In the genomic region with DNA sequence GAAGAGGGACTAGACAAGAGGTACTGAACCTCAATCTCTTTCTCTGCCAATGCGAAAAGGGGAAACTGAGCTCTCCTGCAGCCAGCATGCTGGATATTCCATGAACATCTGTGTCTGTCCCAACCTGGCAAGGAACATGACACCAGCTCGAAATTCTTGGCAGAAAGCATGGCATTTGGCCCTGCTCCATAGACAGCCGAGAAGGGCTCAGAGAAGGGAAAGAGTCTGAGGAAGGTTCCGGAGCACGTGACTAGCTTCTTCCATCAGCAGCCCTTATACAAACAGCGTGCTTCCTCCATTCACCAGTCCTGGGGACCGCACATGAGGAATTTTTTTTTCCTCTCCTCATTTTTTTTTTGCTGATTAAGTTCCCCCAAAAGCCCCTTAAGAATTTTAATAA, we compare ENCODE assay signal across 12 mouse cellular contexts. TPM values are rescaled to one million over a fixed set of nuclear protein-coding genes. Genes with fewer than 3 reads are reported as not detected.
DNase-seq lines count a peak whose midpoint lies in the region; ATAC-seq and TF ChIP-seq lines count a peak whose summit lies in the region.
"Had no signal": no experiment of that assay in that cellular context is flagged by ENCODE, and none has a peak within 500 bp of the region (broad histone marks: within the 10 kb centered on the region; RNA-seq: fewer than 3 reads in every experiment).

No protein-coding gene starts in this region.

- WGBS in hindbrain, postnatal 0 days = 49% methylated on average over 7 of the region's 7 CpGs
- 86% methylated on average over 7 of the region's 7 CpGs for WGBS in hindbrain, embryonic 10.5 days
- 53% methylated on average over 7 of the region's 7 CpGs for WGBS in stomach, embryonic 16.5 days
- WGBS in stomach, postnatal 0 days = 36% methylated on average over 7 of the region's 7 CpGs
- 91% methylated on average over 7 of the region's 7 CpGs for WGBS in thymus, adult 2 months

- TF ChIP-seq POLR2A in thymus, adult 2 months (IDR thresholded peaks at IDR 0.05; ENCODE audit: control insufficient read depth, extremely low read depth, insufficient read depth, low read length, poor library complexity) = no peak

- H3K4me2 ChIP-seq in hindbrain, postnatal 0 days (ENCODE audit: low read depth, low read length) = no peak overlapping the region
- no peak overlapping the region for H3K4me2 ChIP-seq in stomach, embryonic 16.5 days (ENCODE audit: low read depth, low read length)
- no peak overlapping the region for H3K4me2 ChIP-seq in stomach, postnatal 0 days (replicated peaks; ENCODE audit: low read depth)
- H3K4me2 ChIP-seq: heart, embryonic 15.5 days; liver, embryonic 13.5 days; neural tube, embryonic 13.5 days had no signal

- TF ChIP-seq EP300 in stomach, postnatal 0 days (optimal IDR thresholded peaks at IDR 0.05) = no peak

- ATAC-seq in hindbrain, postnatal 0 days = no peak
- no peak for ATAC-seq in stomach, embryonic 16.5 days (ENCODE audit: insufficient read depth, low FRiP score)
- no peak for ATAC-seq in stomach, postnatal 0 days (ENCODE audit: low FRiP score, low TSS enrichment)

- H3K4me3 ChIP-seq in hindbrain, postnatal 0 days (ENCODE audit: low read length) = no peak overlapping the region
- no peak overlapping the region for H3K4me3 ChIP-seq in hindbrain, embryonic 10.5 days
- H3K4me3 ChIP-seq in stomach, embryonic 16.5 days (replicated peaks; ENCODE audit: low read length) = no peak overlapping the region
- no peak overlapping the region for H3K4me3 ChIP-seq in stomach, postnatal 0 days (ENCODE audit: low read depth, low read length)
- H3K4me3 ChIP-seq in thymus, adult 2 months (ENCODE audit: control insufficient read depth, insufficient read depth, low read length) = no peak overlapping the region
- H3K4me3 ChIP-seq: heart, embryonic 15.5 days; liver, embryonic 13.5 days; neural tube, embryonic 13.5 days had no signal

- H3K27me3 ChIP-seq in hindbrain, postnatal 0 days (ENCODE audit: insufficient read depth, low read length) = no peaks in the 10 kb centered on the region
- no peaks in the 10 kb centered on the region for H3K27me3 ChIP-seq in hindbrain, embryonic 10.5 days (ENCODE audit: insufficient read depth, poor library complexity, severe bottlenecking)
- no peaks in the 10 kb centered on the region for H3K27me3 ChIP-seq in stomach, embryonic 16.5 days (ENCODE audit: control insufficient read depth, insufficient read depth, low read length)
- H3K27me3 ChIP-seq in stomach, postnatal 0 days (ENCODE audit: control insufficient read depth, insufficient read depth, low read length) = no peaks in the 10 kb centered on the region
- H3K27me3 ChIP-seq in thymus, adult 2 months (ENCODE audit: control insufficient read depth, insufficient read depth, low read length) = no peaks in the 10 kb centered on the region
- H3K27me3 ChIP-seq: heart, embryonic 15.5 days; liver, embryonic 13.5 days; neural tube, embryonic 13.5 days had no signal

- DNase-seq in hindbrain, postnatal 0 days (ENCODE audit: low spot score) = peak; percentile 67
- DNase-seq in hindbrain, embryonic 10.5 days (ENCODE audit: low spot score) = no peak
- DNase-seq in stomach, postnatal 0 days (ENCODE audit: low spot score) = no peak
- DNase-seq in heart, adult 8-10 months (ENCODE audit: low spot score) = peak; percentile 27
- no peak for DNase-seq in layer of hippocampus, adult 8-10 months (ENCODE audit: low spot score in 2 of 2)
- no peak for DNase-seq in thymus, adult 2 months
- DNase-seq in yolk sac, embryonic 10.5 days (ENCODE audit: low spot score) = no peak
- DNase-seq: liver, embryonic 13.5 days; thymus, postnatal 25 days had no signal

- H3K27ac ChIP-seq in hindbrain, postnatal 0 days = no peak overlapping the region
- H3K27ac ChIP-seq in hindbrain, embryonic 10.5 days = no peak overlapping the region
- H3K27ac ChIP-seq in stomach, embryonic 16.5 days (ENCODE audit: low read length) = peak overlapping the region; percentile 26; the same call in 1 of the 2 replicates
- no peak overlapping the region for H3K27ac ChIP-seq in stomach, postnatal 0 days (replicated peaks)
- no peak overlapping the region for H3K27ac ChIP-seq in thymus, adult 2 months (ENCODE audit: control insufficient read depth, insufficient read depth, low read length)
- H3K27ac ChIP-seq: heart, embryonic 15.5 days; liver, embryonic 13.5 days; neural tube, embryonic 13.5 days had no signal

- H3K9me3 ChIP-seq in hindbrain, postnatal 0 days (ENCODE audit: low read length) = no peaks in the 10 kb centered on the region
- no peaks in the 10 kb centered on the region for H3K9me3 ChIP-seq in hindbrain, embryonic 10.5 days
- no peaks in the 10 kb centered on the region for H3K9me3 ChIP-seq in stomach, embryonic 16.5 days (replicated peaks; ENCODE audit: control insufficient read depth, low read length)
- no peaks in the 10 kb centered on the region for H3K9me3 ChIP-seq in stomach, postnatal 0 days (ENCODE audit: control insufficient read depth, low read length)
- H3K9me3 ChIP-seq: heart, embryonic 15.5 days; liver, embryonic 13.5 days; neural tube, embryonic 13.5 days had no signal

- no peaks in the 10 kb centered on the region for H3K4me1 ChIP-seq in hindbrain, postnatal 0 days (ENCODE audit: insufficient read depth, low read length)
- peaks cover 6% of the 10 kb centered on the region; the same call in 1 of the 2 replicates for H3K4me1 ChIP-seq in hindbrain, embryonic 10.5 days (replicated peaks)
- 0 out of 2 replicates have a peak, but pooled peaks cover 7% of the 10 kb centered on the region for H3K4me1 ChIP-seq in stomach, embryonic 16.5 days (ENCODE audit: control insufficient read depth, insufficient read depth, low read length)
- no peaks in the 10 kb centered on the region for H3K4me1 ChIP-seq in stomach, postnatal 0 days (replicated peaks; ENCODE audit: control insufficient read depth, insufficient read depth)
- peaks cover 11% of the 10 kb centered on the region for H3K4me1 ChIP-seq in thymus, adult 2 months (replicated peaks; ENCODE audit: control insufficient read depth, insufficient read depth, low read length)

- H3K36me3 ChIP-seq in hindbrain, postnatal 0 days (ENCODE audit: insufficient read depth, low read length) = no peaks in the 10 kb centered on the region
- H3K36me3 ChIP-seq in hindbrain, embryonic 10.5 days = no peaks in the 10 kb centered on the region
- H3K36me3 ChIP-seq in stomach, embryonic 16.5 days (ENCODE audit: control insufficient read depth, insufficient read depth, low read length) = no peaks in the 10 kb centered on the region
- H3K36me3 ChIP-seq in stomach, postnatal 0 days (ENCODE audit: control insufficient read depth, insufficient read depth, low read length) = no peaks in the 10 kb centered on the region
- H3K36me3 ChIP-seq in thymus, adult 2 months (ENCODE audit: control insufficient read depth, insufficient read depth, low read length) = no peaks in the 10 kb centered on the region
- H3K36me3 ChIP-seq: heart, embryonic 15.5 days; liver, embryonic 13.5 days; neural tube, embryonic 13.5 days had no signal

- no peak overlapping the region for H3K9ac ChIP-seq in hindbrain, postnatal 0 days (replicated peaks; ENCODE audit: low read length)
- no peak overlapping the region for H3K9ac ChIP-seq in stomach, embryonic 16.5 days (ENCODE audit: low read length)
- H3K9ac ChIP-seq in stomach, postnatal 0 days (ENCODE audit: low read length) = no peak overlapping the region
- H3K9ac ChIP-seq: heart, embryonic 15.5 days; liver, embryonic 13.5 days; neural tube, embryonic 13.5 days had no signal

- TF ChIP-seq CTCF in hindbrain, postnatal 0 days (IDR thresholded peaks at IDR 0.05; ENCODE audit: low read depth) = no peak
- TF ChIP-seq CTCF in stomach, postnatal 0 days (IDR thresholded peaks at IDR 0.05; ENCODE audit: low read depth) = no peak
- TF ChIP-seq CTCF in thymus, adult 2 months (IDR thresholded peaks at IDR 0.05; ENCODE audit: borderline replicate concordance, control insufficient read depth, extremely low read depth, insufficient read depth, low read length, poor library complexity) = no peak

RNA-seq across cellular contexts. Expression of gene Tsen2, which starts 9.8 kb away (rescaled TPM):
- 18.3 and 19.2 TPM in 2 replicates for total RNA-seq in hindbrain, postnatal 0 days (2014; rRNA removed)
- 22.7 and 25.9 TPM in 2 replicates for polyA plus RNA-seq in hindbrain, postnatal 0 days (2015; fragmentation: Nextera tagmentation; extraction: Ambion mirVana)
- 32.7 and 34.6 TPM in 2 replicates for polyA plus RNA-seq in hindbrain, embryonic 10.5 days (2016; fragmentation: Nextera tagmentation; extraction: Ambion mirVana)
- 23.7 and 26.1 TPM in 2 replicates for polyA plus RNA-seq in stomach, embryonic 16.5 days (2015; fragmentation: Nextera tagmentation; extraction: Ambion mirVana)
- 10.0 and 11.1 TPM in 2 replicates for polyA plus RNA-seq in stomach, postnatal 0 days (2015; fragmentation: Nextera tagmentation; extraction: Ambion mirVana)
- 10 to 100 TPM in 1 of 4 experiments, 1 to 10 TPM in 3; 7.5 to 12.0 (median 7.6) TPM for total RNA-seq in heart, adult 8-10 months (2022)
- total RNA-seq in layer of hippocampus, adult 8-10 months (2022) = 10 to 100 TPM; 26.6 to 37.1 (median 27.1) TPM
- polyA plus RNA-seq in thymus, adult 2 months (2012; rRNA removed) = 4.6 and 5.4 TPM in 2 replicates

RNA-seq across cellular contexts. Expression of gene Mkrn2os, which starts 57.8 kb away (rescaled TPM):
- not detected in 2 replicates for total RNA-seq in hindbrain, postnatal 0 days (2014; rRNA removed)
- 0.32 and 0.39 TPM in 2 replicates for polyA plus RNA-seq in hindbrain, postnatal 0 days (2015; fragmentation: Nextera tagmentation; extraction: Ambion mirVana)
- polyA plus RNA-seq in hindbrain, embryonic 10.5 days (2016; fragmentation: Nextera tagmentation; extraction: Ambion mirVana) = 0.13 and 0.16 TPM in 2 replicates
- polyA plus RNA-seq in stomach, embryonic 16.5 days (2015; fragmentation: Nextera tagmentation; extraction: Ambion mirVana) = 13.3 and 15.4 TPM in 2 replicates
- polyA plus RNA-seq in stomach, postnatal 0 days (2015; fragmentation: Nextera tagmentation; extraction: Ambion mirVana) = 27.4 and 30.5 TPM in 2 replicates
- total RNA-seq in heart, adult 8-10 months (2022) = 1 to 10 TPM in 1 of 4 experiments, under 1 TPM in 3; 0.52 to 1.1 (median 0.71) TPM
- not detected for total RNA-seq in layer of hippocampus, adult 8-10 months (2022)
- polyA plus RNA-seq in thymus, adult 2 months (2012; rRNA removed) = 3.0 TPM in 2 replicates

Comparison
In these comparisons a context has a peak if more than half of its experiments do, and no peak if none do; other contexts are left out.
1. DNase-seq: peak in hindbrain, postnatal 0 days (single experiment) and heart, adult 8-10 months (single experiment); none in hindbrain, embryonic 10.5 days (single experiment), stomach, postnatal 0 days (single experiment), layer of hippocampus, adult 8-10 months (0 of 2), thymus, adult 2 months (single experiment) and yolk sac, embryonic 10.5 days (single experiment).